Mouse (Mus musculus): ENCODE measurements at regions not wholly inside any gene's neighbourhood (a gene's known extent, or its start where the extent isn't known, plus 50 kb on each side); places are given as distances from the start of the nearest gene placed in this dataset.

- ATAC-seq (ENCODE audit: low read depth) (no peak), DNase-seq (ENCODE audit: low spot score) (no peak)
- Histone ChIP-seq H3K4me1 (ENCODE audit: control insufficient read depth, insufficient read depth, low read length) (no peaks in the 10 kb centered on the region), H3K27ac (replicated peaks; ENCODE audit: low read depth, low read length) (no peak overlapping the region), H3K27me3 (replicated peaks; ENCODE audit: control insufficient read depth, insufficient read depth, low read length) (no peaks in the 10 kb centered on the region), H3K4me3 (ENCODE audit: low read depth, low read length) (no peak overlapping the region), H3K36me3 (ENCODE audit: control insufficient read depth, insufficient read depth, low read length) (no peaks in the 10 kb centered on the region), H3K4me2 (ENCODE audit: low read depth, low read length) (no peak overlapping the region), H3K9me3 (ENCODE audit: control insufficient read depth, low read length) (no peaks in the 10 kb centered on the region), H3K9ac (ENCODE audit: low read depth, low read length) (no peak overlapping the region)
- WGBS: 70% methylated on average over 18 of the region's 18 CpGs
Measured at GRCm38 (mm10) chr5:64679996-64680625, 123.1 kb upstream of the Klf3 start.

- Histone ChIP-seq H3K9ac (ENCODE audit: low read depth, low read length) (no peak overlapping the region), H3K27me3 (replicated peaks; ENCODE audit: control insufficient read depth, insufficient read depth, low read length) (no peaks in the 10 kb centered on the region), H3K4me3 (ENCODE audit: low read depth, low read length) (no peak overlapping the region), H3K4me2 (ENCODE audit: low read depth, low read length) (no peak overlapping the region), H3K9me3 (ENCODE audit: control insufficient read depth, low read length) (no peaks in the 10 kb centered on the region), H3K27ac (replicated peaks; ENCODE audit: low read depth, low read length) (no peak overlapping the region), H3K4me1 (ENCODE audit: control insufficient read depth, insufficient read depth, low read length) (no peaks in the 10 kb centered on the region), H3K36me3 (ENCODE audit: control insufficient read depth, insufficient read depth, low read length) (no peaks in the 10 kb centered on the region)
- ATAC-seq (ENCODE audit: low read depth) (no peak), DNase-seq (ENCODE audit: low spot score) (no peak)
- WGBS: 64% methylated on average over 5 of the region's 5 CpGs
Measured at GRCm38 (mm10) chr5:64681161-64681560, 122.0 kb upstream of the Klf3 start.

- DNase-seq (ENCODE audit: low spot score) (peak; percentile 53), ATAC-seq (ENCODE audit: low read depth) (peak; percentile 63; the same call in 1 of the 2 replicates)
- H3K9me3 ChIP-seq (ENCODE audit: control insufficient read depth, low read length): peaks cover 5% of the 10 kb centered on the region; the same call in 1 of the 2 replicates
- whole genome bisulfite sequencing: 79% methylated on average over 7 of the region's 7 CpGs
- H3K4me1 ChIP-seq (ENCODE audit: control insufficient read depth, insufficient read depth, low read length): no peaks in the 10 kb centered on the region
- no peak overlapping the region for H3K4me2 ChIP-seq (ENCODE audit: low read depth, low read length)
- H3K4me3 ChIP-seq (ENCODE audit: low read depth, low read length): no peak overlapping the region
- H3K27me3 ChIP-seq (replicated peaks; ENCODE audit: control insufficient read depth, insufficient read depth, low read length): no peaks in the 10 kb centered on the region
- no peak overlapping the region for H3K27ac ChIP-seq (replicated peaks; ENCODE audit: low read depth, low read length)
- no peak overlapping the region for H3K9ac ChIP-seq (ENCODE audit: low read depth, low read length)
- no peaks in the 10 kb centered on the region for H3K36me3 ChIP-seq (ENCODE audit: control insufficient read depth, insufficient read depth, low read length)
Measured at GRCm38 (mm10) chr5:64682326-64682845, 120.8 kb upstream of the Klf3 start.

GRCm38 (mm10) chr5:64683419-64683818 lies 119.8 kb upstream of the Klf3 start:
- WGBS: 77% methylated on average over 4 of the region's 4 CpGs
- DNase-seq (ENCODE audit: low spot score): no peak
- no peak for ATAC-seq (ENCODE audit: low read depth)
- Histone ChIP-seq H3K27me3 (replicated peaks; ENCODE audit: control insufficient read depth, insufficient read depth, low read length) (no peaks in the 10 kb centered on the region), H3K27ac (replicated peaks; ENCODE audit: low read depth, low read length) (no peak overlapping the region), H3K4me2 (ENCODE audit: low read depth, low read length) (no peak overlapping the region), H3K9me3 (ENCODE audit: control insufficient read depth, low read length) (peaks cover 5% of the 10 kb centered on the region; the same call in 1 of the 2 replicates), H3K36me3 (ENCODE audit: control insufficient read depth, insufficient read depth, low read length) (no peaks in the 10 kb centered on the region), H3K4me1 (ENCODE audit: control insufficient read depth, insufficient read depth, low read length) (no peaks in the 10 kb centered on the region), H3K9ac (ENCODE audit: low read depth, low read length) (no peak overlapping the region), H3K4me3 (ENCODE audit: low read depth, low read length) (no peak overlapping the region)

GRCm38 (mm10) chr5:64684275-64684674 lies 118.9 kb upstream of the Klf3 start:
- Histone ChIP-seq H3K36me3 (ENCODE audit: control insufficient read depth, insufficient read depth, low read length) (no peaks in the 10 kb centered on the region), H3K27me3 (replicated peaks; ENCODE audit: control insufficient read depth, insufficient read depth, low read length) (no peaks in the 10 kb centered on the region), H3K27ac (replicated peaks; ENCODE audit: low read depth, low read length) (no peak overlapping the region), H3K9me3 (ENCODE audit: control insufficient read depth, low read length) (peaks cover 5% of the 10 kb centered on the region; the same call in 1 of the 2 replicates), H3K4me1 (ENCODE audit: control insufficient read depth, insufficient read depth, low read length) (no peaks in the 10 kb centered on the region), H3K9ac (ENCODE audit: low read depth, low read length) (no peak overlapping the region), H3K4me3 (ENCODE audit: low read depth, low read length) (no peak overlapping the region), H3K4me2 (ENCODE audit: low read depth, low read length) (no peak overlapping the region)
- 81% methylated on average over 5 of the region's 5 CpGs for WGBS
- no peak for DNase-seq (ENCODE audit: low spot score)
- ATAC-seq (ENCODE audit: low read depth): no peak

GRCm38 (mm10) chr5:64690148-64690547 lies 113.0 kb upstream of the Klf3 start:
- no peaks in the 10 kb centered on the region for H3K36me3 ChIP-seq (ENCODE audit: control insufficient read depth, insufficient read depth, low read length)
- no peak overlapping the region for H3K27ac ChIP-seq (replicated peaks; ENCODE audit: low read depth, low read length)
- H3K9me3 ChIP-seq (ENCODE audit: control insufficient read depth, low read length): peaks cover 5% of the 10 kb centered on the region; the same call in 1 of the 2 replicates
- 83% methylated on average over 7 of the region's 7 CpGs for WGBS
- H3K9ac ChIP-seq (ENCODE audit: low read depth, low read length): no peak overlapping the region
- DNase-seq (ENCODE audit: low spot score): no peak
- no peak overlapping the region for H3K4me2 ChIP-seq (ENCODE audit: low read depth, low read length)
- ATAC-seq (ENCODE audit: low read depth): no peak
- H3K4me3 ChIP-seq (ENCODE audit: low read depth, low read length): no peak overlapping the region
- no peaks in the 10 kb centered on the region for H3K4me1 ChIP-seq (ENCODE audit: control insufficient read depth, insufficient read depth, low read length)
- no peaks in the 10 kb centered on the region for H3K27me3 ChIP-seq (replicated peaks; ENCODE audit: control insufficient read depth, insufficient read depth, low read length)

GRCm38 (mm10) chr5:64691406-64692100 lies 111.6 kb upstream of the Klf3 start:
- ATAC-seq (ENCODE audit: low read depth) (no peak), DNase-seq (ENCODE audit: low spot score) (no peak)
- no peaks in the 10 kb centered on the region for H3K36me3 ChIP-seq (ENCODE audit: control insufficient read depth, insufficient read depth, low read length)
- no peak overlapping the region for H3K4me3 ChIP-seq (ENCODE audit: low read depth, low read length)
- H3K9me3 ChIP-seq (ENCODE audit: control insufficient read depth, low read length): peaks cover 3% of the 10 kb centered on the region; the same call in 1 of the 2 replicates
- H3K27me3 ChIP-seq (replicated peaks; ENCODE audit: control insufficient read depth, insufficient read depth, low read length): no peaks in the 10 kb centered on the region
- H3K4me1 ChIP-seq (ENCODE audit: control insufficient read depth, insufficient read depth, low read length): no peaks in the 10 kb centered on the region
- H3K4me2 ChIP-seq (ENCODE audit: low read depth, low read length): no peak overlapping the region
- 89% methylated on average over 8 of the region's 8 CpGs for WGBS
- no peak overlapping the region for H3K27ac ChIP-seq (replicated peaks; ENCODE audit: low read depth, low read length)
- no peak overlapping the region for H3K9ac ChIP-seq (ENCODE audit: low read depth, low read length)

- ATAC-seq (ENCODE audit: low read depth): no peak
- Histone ChIP-seq H3K27ac (replicated peaks; ENCODE audit: low read depth, low read length) (no peak overlapping the region), H3K4me3 (ENCODE audit: low read depth, low read length) (no peak overlapping the region), H3K9ac (ENCODE audit: low read depth, low read length) (no peak overlapping the region), H3K4me1 (ENCODE audit: control insufficient read depth, insufficient read depth, low read length) (no peaks in the 10 kb centered on the region), H3K4me2 (ENCODE audit: low read depth, low read length) (no peak overlapping the region), H3K27me3 (replicated peaks; ENCODE audit: control insufficient read depth, insufficient read depth, low read length) (no peaks in the 10 kb centered on the region), H3K36me3 (ENCODE audit: control insufficient read depth, insufficient read depth, low read length) (no peaks in the 10 kb centered on the region), H3K9me3 (ENCODE audit: control insufficient read depth, low read length) (no peaks in the 10 kb centered on the region)
- 94% methylated on average over 11 of the region's 11 CpGs for WGBS
- DNase-seq (ENCODE audit: low spot score): no peak
Measured at GRCm38 (mm10) chr5:64692335-64692734, 110.9 kb upstream of the Klf3 start.
